Mouse (Mus musculus) heart, adult 2 months (tissue): ENCODE measurements at regions not wholly inside any gene's neighbourhood (a gene's known extent, or its start where the extent isn't known, plus 50 kb on each side); places are given as distances from the start of the nearest gene placed in this dataset.

ENCODE experiments used
- DNase-seq, 2 experiments: peaks; one replicate each; pipeline ENCODE4 v3.0.0; 2021
- H3K27ac ChIP-seq: fragments of 200-600 bp; 2 replicates; pipeline ENCODE4 v1.8.1; 2022
- H3K27me3 ChIP-seq: fragments of 200-500 bp; 2 replicates; pipeline ENCODE4 v1.6.1; 2012; ENCODE audit warnings: mild to moderate bottlenecking, low read length, inconsistent platforms, mixed read lengths; ENCODE audit not compliant: control insufficient read depth, insufficient read depth
- H3K36me3 ChIP-seq: fragments of 200-500 bp; 2 replicates; pipeline ENCODE4 v1.6.1; 2012; ENCODE audit warnings: low read length, inconsistent platforms; ENCODE audit not compliant: control insufficient read depth, insufficient read depth
- H3K4me1 ChIP-seq: fragments of 200-500 bp; 2 replicates; pipeline ENCODE4 v1.6.1; 2011; ENCODE audit warnings: low read length; ENCODE audit not compliant: control insufficient read depth, insufficient read depth
- H3K4me3 ChIP-seq: fragments of 200-600 bp; 2 replicates; pipeline ENCODE4 v1.8.1; 2022
- H3K79me2 ChIP-seq: fragments of 200-500 bp; replicated peaks from 2 replicates; pipeline ENCODE4 v1.6.1; 2012; ENCODE audit warnings: mild to moderate bottlenecking, inconsistent platforms, low read length, moderate library complexity, mixed read lengths; ENCODE audit not compliant: control insufficient read depth, insufficient read depth
- H3K9ac ChIP-seq: fragments of 200-500 bp; 2 replicates; pipeline ENCODE4 v1.6.1; 2012; ENCODE audit warnings: low read depth, mild to moderate bottlenecking, control low read depth, inconsistent platforms, low read length, mixed read lengths
- CTCF ChIP-seq: fragments of 200-600 bp; IDR thresholded peaks from 2 replicates; pipeline ENCODE4 v1.8.1; 2022; ENCODE audit warnings: antibody characterized with exemption, mild to moderate bottlenecking, moderate library complexity
- EP300 ChIP-seq: fragments of 200-500 bp; IDR thresholded peaks from 2 replicates; pipeline ENCODE4 v1.6.1; 2011; ENCODE audit warnings: low read depth, low read length, control low read depth; ENCODE audit not compliant: insufficient read depth
- POLR2A ChIP-seq: fragments of 200-500 bp; IDR thresholded peaks from 2 replicates; pipeline ENCODE4 v1.6.1; 2011; ENCODE audit warnings: mild to moderate bottlenecking, low read depth, low read length, control low read depth; ENCODE audit not compliant: insufficient read depth
- WGBS: fragments of 180-500 bp; shearing (Covaris S2); methylation state at CpG from one replicate; pipeline ENCODE4 v1.1.7; 2018; 5-methylcytosine and 5-hydroxymethylcytosine counted together
- intact Hi-C: fragments of 180-260 bp; cut with DNase I; formaldehyde crosslinking; loops from one replicate; pipeline ENCODE4 v1.15.1; 2025

GRCm38 (mm10) chr17:14524426-14525236 lies 169.4 kb downstream of the Thbs2 start:
- Histone ChIP-seq H3K4me1 (no peaks in the 10 kb centered on the region), H3K79me2 (no peaks in the 10 kb centered on the region), H3K9ac (no peak overlapping the region), H3K27ac (no peak overlapping the region), H3K27me3 (no peaks in the 10 kb centered on the region; the same call in 1 of the 2 replicates), H3K4me3 (no peak overlapping the region), H3K36me3 (no peaks in the 10 kb centered on the region)
- DNase-seq, result peak in 1 of 2 experiments; percentile 59
- intact Hi-C loops, result loop anchor here (1.0 kb wide), 1 partner anchor 380 kb away; no protein-coding TSS in a partner anchor
- 42% methylated on average over 13 of the region's 13 CpGs for WGBS
- TF ChIP-seq EP300 (no peak), CTCF (peak; percentile 87), POLR2A (no peak)

- Histone ChIP-seq H3K9ac (no peak overlapping the region), H3K27ac (no peak overlapping the region), H3K4me1 (no peaks in the 10 kb centered on the region), H3K4me3 (no peak overlapping the region), H3K36me3 (no peaks in the 10 kb centered on the region), H3K79me2 (no peaks in the 10 kb centered on the region), H3K27me3 (no peaks in the 10 kb centered on the region; the same call in 1 of the 2 replicates)
- peak in 1 of 2 experiments; percentile 31 for DNase-seq
- no peak for TF ChIP-seq EP300
- no peak for TF ChIP-seq POLR2A
- TF ChIP-seq CTCF, result no peak
- intact Hi-C loops, result no loop called here
- 44% methylated on average over 2 of the region's 2 CpGs for WGBS
Observed at GRCm38 (mm10) chr17:14522011-14522410, 172.0 kb downstream of the Thbs2 start.

- no peak for TF ChIP-seq POLR2A
- peak; percentile 86 for TF ChIP-seq CTCF
- Histone ChIP-seq H3K27me3 (no peaks in the 10 kb centered on the region), H3K79me2 (no peaks in the 10 kb centered on the region), H3K27ac (no peak overlapping the region), H3K4me3 (no peak overlapping the region), H3K9ac (no peak overlapping the region), H3K4me1 (no peaks in the 10 kb centered on the region; the same call in 1 of the 2 replicates), H3K36me3 (no peaks in the 10 kb centered on the region)
- DNase-seq, result peak; percentile 52 to 79
- intact Hi-C loops, result loop anchor here (1.0 kb wide), 2 partner anchors 232 to 288 kb away; no protein-coding TSS in a partner anchor
- 18% methylated on average over 5 of the region's 5 CpGs for WGBS
Observed at GRCm38 (mm10) chr17:14520565-14520964, 173.5 kb downstream of the Thbs2 start.

GRCm38 (mm10) chr17:14519367-14519766 lies 174.7 kb downstream of the Thbs2 start:
- Histone ChIP-seq H3K79me2 (no peaks in the 10 kb centered on the region), H3K4me1 (no peaks in the 10 kb centered on the region; the same call in 1 of the 2 replicates), H3K27me3 (no peaks in the 10 kb centered on the region), H3K36me3 (no peaks in the 10 kb centered on the region), H3K4me3 (no peak overlapping the region), H3K27ac (no peak overlapping the region), H3K9ac (no peak overlapping the region)
- intact Hi-C loops, result loop anchor here (10.0 kb wide), 2 partner anchors 125 to 405 kb away; no protein-coding TSS in a partner anchor
- 84% methylated on average over 4 of the region's 4 CpGs for WGBS
- TF ChIP-seq EP300 (no peak), POLR2A (no peak), CTCF (no peak)
- DNase-seq, result no peak

GRCm38 (mm10) chr17:14518216-14518615 lies 175.8 kb downstream of the Thbs2 start:
- 90% methylated on average over 12 of the region's 12 CpGs for WGBS
- Histone ChIP-seq H3K4me3 (no peak overlapping the region), H3K36me3 (no peaks in the 10 kb centered on the region), H3K9ac (no peak overlapping the region), H3K27ac (peak overlapping the region; percentile 90), H3K27me3 (no peaks in the 10 kb centered on the region), H3K4me1 (no peaks in the 10 kb centered on the region; the same call in 1 of the 2 replicates), H3K79me2 (no peaks in the 10 kb centered on the region)
- no peak for TF ChIP-seq EP300
- no peak for TF ChIP-seq CTCF
- no peak for DNase-seq
- intact Hi-C loops, result loop anchor here (10.0 kb wide), 2 partner anchors 123 to 403 kb away; no protein-coding TSS in a partner anchor

- Histone ChIP-seq H3K4me3 (no peak overlapping the region), H3K27me3 (no peaks in the 10 kb centered on the region), H3K79me2 (no peaks in the 10 kb centered on the region), H3K27ac (peak overlapping the region; percentile 90), H3K36me3 (no peaks in the 10 kb centered on the region), H3K4me1 (no peaks in the 10 kb centered on the region; the same call in 1 of the 2 replicates), H3K9ac (peak overlapping the region; percentile 37; the same call in 1 of the 2 replicates)
- TF ChIP-seq POLR2A (peak; percentile 49; the same call in 1 of the 2 replicates), CTCF (no peak), EP300 (peak; percentile 66; the same call in 1 of the 2 replicates)
- peak; percentile 61 to 69 for DNase-seq
- intact Hi-C loops, result loop anchor here (10.0 kb wide), 2 partner anchors 123 to 403 kb away; no protein-coding TSS in a partner anchor
- 66% methylated on average over 5 of the region's 5 CpGs for WGBS
Observed at GRCm38 (mm10) chr17:14517368-14517767, 176.7 kb downstream of the Thbs2 start.
